26 mouse cellular contexts compared by ENCODE assay signal in the genomic region with DNA sequence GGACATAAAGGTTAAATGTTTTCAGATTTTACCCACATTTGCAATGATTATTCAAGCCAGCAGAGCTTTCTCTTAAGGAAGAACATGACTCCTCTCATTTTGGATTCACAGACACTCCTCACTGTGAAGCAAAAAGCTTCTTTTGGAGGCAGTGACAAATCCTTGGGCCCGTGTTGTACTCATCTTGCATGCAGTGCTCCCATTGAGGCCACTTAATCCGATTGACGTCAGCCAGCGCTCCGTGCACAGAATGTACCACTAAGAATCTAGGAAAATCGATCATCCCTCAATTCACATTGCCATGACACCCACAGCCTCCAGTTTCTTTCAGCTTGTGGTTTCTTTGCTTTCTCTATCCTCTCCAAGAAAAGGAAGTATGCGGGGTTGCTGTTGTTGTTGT.
DNase-seq lines count a peak whose midpoint lies in the region; ATAC-seq lines count a peak whose summit lies in the region.
"Had no signal": no experiment of that assay in that cellular context is flagged by ENCODE, and none has a peak within 500 bp of the region (broad histone marks: within the 10 kb centered on the region; RNA-seq: fewer than 3 reads in every experiment).

No protein-coding gene starts in this region.

- no peak for DNase-seq in forebrain, embryonic 10.5 days (ENCODE audit: extremely low spot score, low spot score)
- peak; percentile 9 for DNase-seq in right cerebral cortex, adult 18-20 months
- DNase-seq in right cerebral cortex, postnatal 4 days: no peak
- peak; percentile 72 for DNase-seq in midbrain, embryonic 14.5 days
- no peak for DNase-seq in natural killer cell, adult 2 months (ENCODE audit: low spot score in 2 of 2)
- DNase-seq in yolk sac, embryonic 10.5 days (ENCODE audit: low spot score): no peak
- no peak for DNase-seq in kidney, adult 11 months
- DNase-seq: adrenal gland, postnatal 25 days; cerebellum, adult 11 months; cerebellum, adult 9-11 months; gastrocnemius, postnatal 10 days; kidney, postnatal 36 days; layer of hippocampus, postnatal 36 days; liver, postnatal 0 days; thymus, adult 2 months had no signal

- H3K4me1 ChIP-seq in forebrain, embryonic 12.5 days: no peaks in the 10 kb centered on the region
- no peaks in the 10 kb centered on the region for H3K4me1 ChIP-seq in forebrain, embryonic 10.5 days
- H3K4me1 ChIP-seq in midbrain, embryonic 14.5 days (ENCODE audit: control insufficient read depth, insufficient read depth, low read length): peaks cover 3% of the 10 kb centered on the region; the same call in 1 of the 2 replicates
- H3K4me1 ChIP-seq: embryonic facial prominence, embryonic 13.5 days; limb, embryonic 12.5 days; stomach, embryonic 15.5 days had no signal

- no peaks in the 10 kb centered on the region for H3K27me3 ChIP-seq in forebrain, embryonic 12.5 days
- H3K27me3 ChIP-seq in forebrain, embryonic 10.5 days (ENCODE audit: poor library complexity, severe bottlenecking): no peaks in the 10 kb centered on the region
- H3K27me3 ChIP-seq in midbrain, embryonic 14.5 days (ENCODE audit: control insufficient read depth, insufficient read depth, low read length): no peaks in the 10 kb centered on the region
- H3K27me3 ChIP-seq: embryonic facial prominence, embryonic 13.5 days; intestine, embryonic 15.5 days; limb, embryonic 12.5 days; neural tube, embryonic 12.5 days; stomach, embryonic 15.5 days had no signal

- H3K27ac ChIP-seq in forebrain, embryonic 12.5 days: no peak overlapping the region
- H3K27ac ChIP-seq in forebrain, embryonic 10.5 days: no peak overlapping the region
- H3K27ac ChIP-seq in midbrain, embryonic 14.5 days (replicated peaks; ENCODE audit: low read depth, low read length): no peak overlapping the region
- H3K27ac ChIP-seq: embryonic facial prominence, embryonic 13.5 days; intestine, embryonic 15.5 days; limb, embryonic 12.5 days; neural tube, embryonic 12.5 days; stomach, embryonic 15.5 days had no signal

- ATAC-seq in forebrain, embryonic 12.5 days (ENCODE audit: low FRiP score): peak; percentile 51; the same call in 1 of the 2 replicates
- 0 out of 2 replicates have a peak, but pooled peaks have one; percentile 27 for ATAC-seq in midbrain, embryonic 14.5 days (ENCODE audit: low FRiP score, low TSS enrichment)
- ATAC-seq: forebrain, embryonic 14.5 days; intestine, embryonic 15.5 days; liver, postnatal 0 days; lung, postnatal 0 days had no signal

- no peak overlapping the region for H3K9ac ChIP-seq in forebrain, embryonic 12.5 days
- no peak overlapping the region for H3K9ac ChIP-seq in midbrain, embryonic 14.5 days (replicated peaks; ENCODE audit: low read length)
- H3K9ac ChIP-seq: embryonic facial prominence, embryonic 13.5 days; intestine, embryonic 15.5 days; limb, embryonic 12.5 days; liver, postnatal 0 days; neural tube, embryonic 12.5 days; stomach, embryonic 15.5 days had no signal

- no peak overlapping the region for H3K4me2 ChIP-seq in forebrain, embryonic 12.5 days
- H3K4me2 ChIP-seq in midbrain, embryonic 14.5 days (ENCODE audit: low read length): no peak overlapping the region
- H3K4me2 ChIP-seq: embryonic facial prominence, embryonic 13.5 days; heart, embryonic 11.5 days; intestine, embryonic 15.5 days; limb, embryonic 12.5 days; liver, embryonic 11.5 days; neural tube, embryonic 12.5 days; stomach, embryonic 15.5 days had no signal

- 51% methylated on average over 7 of the region's 7 CpGs for WGBS in forebrain, embryonic 12.5 days
- WGBS in forebrain, embryonic 10.5 days: 71% methylated on average over 7 of the region's 7 CpGs
- WGBS in midbrain, embryonic 14.5 days: 19% methylated on average over 7 of the region's 7 CpGs

- no peaks in the 10 kb centered on the region for H3K9me3 ChIP-seq in forebrain, embryonic 12.5 days
- H3K9me3 ChIP-seq in forebrain, embryonic 10.5 days: no peaks in the 10 kb centered on the region
- no peaks in the 10 kb centered on the region for H3K9me3 ChIP-seq in midbrain, embryonic 14.5 days (ENCODE audit: control insufficient read depth, low read length)
- H3K9me3 ChIP-seq: embryonic facial prominence, embryonic 13.5 days; intestine, embryonic 15.5 days; limb, embryonic 12.5 days; neural tube, embryonic 12.5 days; stomach, embryonic 15.5 days had no signal

- no peak overlapping the region for H3K4me3 ChIP-seq in forebrain, embryonic 12.5 days (replicated peaks)
- H3K4me3 ChIP-seq in forebrain, embryonic 10.5 days: no peak overlapping the region
- no peak overlapping the region for H3K4me3 ChIP-seq in midbrain, embryonic 14.5 days (replicated peaks; ENCODE audit: low read depth, low read length)
- H3K4me3 ChIP-seq: embryonic facial prominence, embryonic 13.5 days; erythroblast, embryonic 14.5 days; intestine, embryonic 15.5 days; limb, embryonic 12.5 days; neural tube, embryonic 12.5 days; stomach, embryonic 15.5 days had no signal

- no peaks in the 10 kb centered on the region for H3K36me3 ChIP-seq in forebrain, embryonic 12.5 days (replicated peaks)
- no peaks in the 10 kb centered on the region for H3K36me3 ChIP-seq in forebrain, embryonic 10.5 days (replicated peaks)
- H3K36me3 ChIP-seq in midbrain, embryonic 14.5 days (ENCODE audit: control insufficient read depth, insufficient read depth, low read length): no peaks in the 10 kb centered on the region
- H3K36me3 ChIP-seq: embryonic facial prominence, embryonic 13.5 days; intestine, embryonic 15.5 days; limb, embryonic 12.5 days; neural tube, embryonic 12.5 days; stomach, embryonic 15.5 days had no signal

Comparison
In these comparisons a context has a peak if more than half of its experiments do, and no peak if none do; other contexts are left out.
1. DNase-seq: peak in right cerebral cortex, adult 18-20 months (single experiment) and midbrain, embryonic 14.5 days (single experiment); none in forebrain, embryonic 10.5 days (single experiment), right cerebral cortex, postnatal 4 days (single experiment), natural killer cell, adult 2 months (0 of 2), yolk sac, embryonic 10.5 days (single experiment) and kidney, adult 11 months (single experiment).